Mouse (Mus musculus) neural tube, embryonic 12.5 days (tissue): ENCODE data around the gene Gm5142. TPM values are rescaled to one million over a fixed set of nuclear protein-coding genes. Genes with fewer than 3 reads are reported as not detected.
A peak's percentile ranks its signal among the peaks of the same experiment; 100 is the strongest.

Experiments used
- ATAC-seq: fragments of 200-750 bp; cut with Nextera tagmentation; 2 replicates; pipeline ENCODE4 v1.8.0; 2017; ENCODE audit warnings: low read depth, mild to moderate bottlenecking, moderate TSS enrichment, moderate library complexity; ENCODE audit not compliant: low FRiP score
- H3K27ac ChIP-seq: fragments of 300-500 bp; sonication (generic); 2 replicates; pipeline ENCODE4 v1.5.1; 2016
- H3K27me3 ChIP-seq: fragments of 300-500 bp; sonication (generic); replicated peaks from 2 replicates; pipeline ENCODE4 v1.6.1; 2016; ENCODE audit warnings: mild to moderate bottlenecking
- H3K36me3 ChIP-seq: fragments of 300-500 bp; sonication (generic); 2 replicates; pipeline ENCODE4 v1.6.1; 2016; ENCODE audit warnings: mild to moderate bottlenecking
- H3K4me1 ChIP-seq: fragments of 300-500 bp; sonication (generic); 2 replicates; pipeline ENCODE4 v1.6.1; 2016
- H3K4me2 ChIP-seq: fragments of 300-500 bp; sonication (generic); replicated peaks from 2 replicates; pipeline ENCODE4 v1.6.1; 2016; ENCODE audit warnings: mild to moderate bottlenecking
- H3K4me3 ChIP-seq: fragments of 300-500 bp; sonication (generic); 2 replicates; pipeline ENCODE4 v1.5.1; 2016
- H3K9ac ChIP-seq: fragments of 300-500 bp; sonication (generic); 2 replicates; pipeline ENCODE4 v1.6.1; 2016; ENCODE audit warnings: mild to moderate bottlenecking
- H3K9me3 ChIP-seq: fragments of 300-500 bp; sonication (generic); 2 replicates; pipeline ENCODE4 v1.6.1; 2016; ENCODE audit warnings: mild to moderate bottlenecking
- WGBS: fragments of 180-500 bp; shearing (Covaris S2); methylation state at CpG from one replicate; pipeline ENCODE4 v1.1.7; 2016; 5-methylcytosine and 5-hydroxymethylcytosine counted together
- polyA plus RNA-seq: library from polyadenylated mRNA; unstranded; fragments of >200 nt; fragmentation: Nextera tagmentation; extraction: Ambion mirVana; gene quantifications from 2 replicates; pipeline ENCODE4 v1.2.1, GENCODE M21; 2016

The Gm5142 gene
- not detected in 2 replicates for polyA plus RNA-seq

DNA sequence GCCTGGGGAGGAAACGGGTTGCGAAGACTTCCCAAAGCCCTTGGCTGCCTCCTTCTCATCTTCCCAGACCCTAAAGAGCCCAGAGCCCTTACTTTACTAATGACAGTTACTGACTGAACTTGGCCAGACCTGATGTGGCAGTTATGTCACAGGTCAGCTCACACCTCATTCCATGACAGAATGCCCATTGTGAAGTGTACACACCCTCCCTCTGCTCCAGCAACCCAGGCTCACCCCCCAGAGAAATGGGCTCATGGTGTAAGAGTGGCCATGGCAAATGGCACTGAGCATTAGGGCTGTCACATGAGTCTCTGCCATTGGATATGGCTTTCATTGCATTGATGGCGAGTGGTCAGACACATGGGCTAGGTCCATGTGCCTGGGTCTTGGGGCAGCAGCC, at the start of gene Gm5142:
Gene Gm5142, minus strand, starts transcription at position 101 of the 400 bp plus-strand sequence.
- Histone ChIP-seq H3K9ac (no peak within 1 kb of the TSS), H3K4me2 (no peak within 1 kb of the TSS), H3K4me1 (no peaks in the 10 kb centered on the region), H3K27ac (no peak within 1 kb of the TSS), H3K9me3 (no peaks in the 10 kb centered on the region), H3K27me3 (no peaks in the 10 kb centered on the region), H3K36me3 (no peaks in the 10 kb centered on the region), H3K4me3 (no peak within 1 kb of the TSS)
- WGBS, result 92% methylated on average over 3 of the region's 3 CpGs
- ATAC-seq, result no peak

GRCm38 (mm10) chr14:59226240-59226639, 47.7 kb upstream of the Gm5142 start:
- Histone ChIP-seq H3K27me3 (no peaks in the 10 kb centered on the region), H3K9me3 (no peaks in the 10 kb centered on the region), H3K9ac (no peak overlapping the region), H3K4me3 (no peak overlapping the region), H3K27ac (no peak overlapping the region), H3K4me2 (no peak overlapping the region), H3K36me3 (peaks cover 83% of the 10 kb centered on the region), H3K4me1 (no peaks in the 10 kb centered on the region)
- WGBS, result 95% methylated on average over 11 of the region's 11 CpGs
- no peak for ATAC-seq

DNA sequence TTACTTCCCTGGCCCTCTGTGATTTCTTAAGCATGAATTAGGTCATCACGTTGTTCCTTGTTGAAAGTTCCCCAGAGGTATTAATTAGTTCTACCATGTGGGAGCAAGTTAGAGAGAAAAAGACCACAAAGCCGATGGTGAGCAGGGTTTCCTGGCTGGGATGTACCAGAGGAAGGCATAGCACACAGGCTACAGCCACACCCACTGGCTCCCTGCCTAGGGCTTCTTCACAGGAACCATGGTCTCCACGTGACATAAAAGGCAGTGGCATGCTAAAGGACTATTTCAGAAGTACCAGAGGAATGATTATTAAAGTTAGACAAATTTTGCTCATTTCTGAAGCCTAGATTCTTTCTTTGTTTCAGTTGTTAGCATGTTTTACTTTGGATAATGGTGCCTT, 40.7 kb upstream of the Gm5142 start:
- Histone ChIP-seq H3K9ac (no peak overlapping the region), H3K9me3 (no peaks in the 10 kb centered on the region), H3K4me3 (no peak overlapping the region), H3K27ac (no peak overlapping the region), H3K36me3 (peaks cover 75% of the 10 kb centered on the region), H3K27me3 (no peaks in the 10 kb centered on the region), H3K4me1 (no peaks in the 10 kb centered on the region), H3K4me2 (no peak overlapping the region)
- ATAC-seq, result no peak
- WGBS, result 92% methylated on average over 3 of the region's 3 CpGs

DNA sequence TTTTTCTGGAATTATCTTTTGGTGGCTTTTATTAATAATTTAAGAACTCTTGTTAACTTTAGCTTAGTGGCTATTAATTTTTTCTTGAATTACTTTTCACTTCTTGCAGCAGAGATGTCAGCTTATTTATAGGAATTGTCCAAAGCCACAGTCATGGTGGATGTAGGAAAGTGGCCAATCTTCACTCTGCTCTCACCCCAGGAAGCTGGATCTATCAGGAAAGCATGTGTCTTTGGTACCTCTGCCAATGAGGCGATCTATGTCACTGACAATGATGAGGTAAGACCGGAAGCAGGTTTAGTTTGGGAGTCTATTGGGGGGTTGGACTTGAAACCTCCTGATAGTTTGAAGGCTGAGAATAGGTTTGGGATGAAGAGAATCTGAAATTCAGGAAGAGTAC, 31.3 kb upstream of the Gm5142 start:
- Histone ChIP-seq H3K9ac (no peak overlapping the region), H3K4me1 (peaks cover 22% of the 10 kb centered on the region), H3K4me2 (no peak overlapping the region), H3K4me3 (no peak overlapping the region), H3K27ac (no peak overlapping the region), H3K9me3 (no peaks in the 10 kb centered on the region), H3K36me3 (peaks cover 16% of the 10 kb centered on the region), H3K27me3 (no peaks in the 10 kb centered on the region)
- WGBS, result 97% methylated on average over 2 of the region's 2 CpGs
- ATAC-seq, result no peak

DNA sequence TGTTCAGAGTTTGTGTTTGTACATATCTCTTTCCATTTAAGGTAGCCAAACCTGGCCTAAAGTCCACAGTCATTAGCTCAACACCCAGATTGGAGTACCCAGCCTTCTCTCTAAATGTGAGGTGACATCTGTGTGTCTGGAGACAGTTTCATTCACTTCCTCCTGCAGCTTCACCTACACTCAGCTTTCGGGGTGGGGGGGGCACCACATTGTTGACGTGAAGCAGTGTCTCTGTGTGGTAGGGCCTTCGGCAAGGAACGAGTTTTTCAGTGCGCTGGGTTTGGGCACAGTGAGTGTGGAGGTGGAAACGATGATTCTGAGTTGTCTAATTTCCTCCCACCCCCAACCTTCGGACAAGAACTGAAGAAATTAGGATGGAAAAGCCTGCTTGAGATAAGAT, 30.5 kb upstream of the Gm5142 start:
- Histone ChIP-seq H3K9me3 (no peaks in the 10 kb centered on the region), H3K27me3 (no peaks in the 10 kb centered on the region), H3K4me2 (no peak overlapping the region), H3K27ac (no peak overlapping the region), H3K9ac (no peak overlapping the region), H3K4me1 (peaks cover 30% of the 10 kb centered on the region), H3K36me3 (peaks cover 9% of the 10 kb centered on the region), H3K4me3 (no peak overlapping the region)
- no peak for ATAC-seq
- WGBS, result 94% methylated on average over 7 of the region's 7 CpGs

DNA sequence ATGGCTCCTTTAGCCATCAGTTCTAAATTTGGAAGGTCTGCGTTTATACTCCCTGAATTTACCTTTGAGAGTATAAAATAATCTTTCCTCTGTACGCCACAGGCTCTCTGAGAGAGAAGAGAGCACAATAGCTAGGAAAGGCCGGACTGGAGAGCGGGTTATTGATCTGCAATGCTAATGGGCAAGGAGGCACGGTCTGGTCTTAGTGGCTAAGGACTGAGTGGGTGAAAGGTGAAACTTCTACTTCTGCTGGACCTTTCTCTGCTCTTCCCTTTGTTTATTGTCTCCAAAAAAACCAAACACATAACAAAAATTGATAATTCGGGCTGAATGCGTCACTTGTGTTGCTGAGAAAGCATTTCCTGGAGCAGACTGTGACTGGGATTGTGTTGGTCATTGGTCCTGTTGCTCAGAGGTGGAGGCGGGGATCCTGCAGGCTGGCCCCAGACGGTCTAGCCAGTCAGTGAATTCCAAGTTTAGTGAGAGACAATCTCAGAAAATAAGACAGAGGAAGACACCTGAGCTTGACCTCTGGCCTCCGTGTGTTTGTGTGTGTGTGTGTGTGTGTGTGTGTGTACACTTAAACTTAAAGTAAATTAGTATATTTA, 27.5 kb upstream of the Gm5142 start:
- Histone ChIP-seq H3K4me2 (peak overlapping the region; percentile 13), H3K27ac (no peak overlapping the region), H3K27me3 (no peaks in the 10 kb centered on the region), H3K9me3 (no peaks in the 10 kb centered on the region), H3K4me1 (peaks cover 40% of the 10 kb centered on the region), H3K4me3 (no peak overlapping the region), H3K9ac (no peak overlapping the region), H3K36me3 (no peaks in the 10 kb centered on the region)
- 37% methylated on average over 10 of the region's 10 CpGs for WGBS
- ATAC-seq, result no peak

- no peak overlapping the region for H3K4me3 ChIP-seq
- WGBS, result 20% methylated on average over 7 of the region's 7 CpGs
- H3K4me1 ChIP-seq, result peaks cover 43% of the 10 kb centered on the region
Measured at GRCm38 (mm10) chr14:59205461-59205860, 26.9 kb upstream of the Gm5142 start.

GRCm38 (mm10) chr14:59201604-59202215, 23.2 kb upstream of the Gm5142 start:
- Histone ChIP-seq H3K4me2 (peak overlapping the region; percentile 72), H3K4me3 (peak overlapping the region; percentile 79), H3K27ac (peak overlapping the region; percentile 97), H3K36me3 (no peaks in the 10 kb centered on the region), H3K27me3 (no peaks in the 10 kb centered on the region), H3K9me3 (no peaks in the 10 kb centered on the region), H3K9ac (peak overlapping the region; percentile 90), H3K4me1 (peaks cover 38% of the 10 kb centered on the region)
- WGBS, result 1% methylated on average over 21 of the region's 21 CpGs
- no peak for ATAC-seq

More at GRCm38 (mm10) chr14:59205461-59205860, 26.9 kb upstream of the Gm5142 start:
- Histone ChIP-seq H3K36me3 (no peaks in the 10 kb centered on the region), H3K9me3 (no peaks in the 10 kb centered on the region), H3K9ac (peak overlapping the region; percentile 42; the same call in 1 of the 2 replicates), H3K27me3 (no peaks in the 10 kb centered on the region), H3K27ac (no peak overlapping the region), H3K4me2 (peak overlapping the region; percentile 72)
- no peak for ATAC-seq

DNA sequence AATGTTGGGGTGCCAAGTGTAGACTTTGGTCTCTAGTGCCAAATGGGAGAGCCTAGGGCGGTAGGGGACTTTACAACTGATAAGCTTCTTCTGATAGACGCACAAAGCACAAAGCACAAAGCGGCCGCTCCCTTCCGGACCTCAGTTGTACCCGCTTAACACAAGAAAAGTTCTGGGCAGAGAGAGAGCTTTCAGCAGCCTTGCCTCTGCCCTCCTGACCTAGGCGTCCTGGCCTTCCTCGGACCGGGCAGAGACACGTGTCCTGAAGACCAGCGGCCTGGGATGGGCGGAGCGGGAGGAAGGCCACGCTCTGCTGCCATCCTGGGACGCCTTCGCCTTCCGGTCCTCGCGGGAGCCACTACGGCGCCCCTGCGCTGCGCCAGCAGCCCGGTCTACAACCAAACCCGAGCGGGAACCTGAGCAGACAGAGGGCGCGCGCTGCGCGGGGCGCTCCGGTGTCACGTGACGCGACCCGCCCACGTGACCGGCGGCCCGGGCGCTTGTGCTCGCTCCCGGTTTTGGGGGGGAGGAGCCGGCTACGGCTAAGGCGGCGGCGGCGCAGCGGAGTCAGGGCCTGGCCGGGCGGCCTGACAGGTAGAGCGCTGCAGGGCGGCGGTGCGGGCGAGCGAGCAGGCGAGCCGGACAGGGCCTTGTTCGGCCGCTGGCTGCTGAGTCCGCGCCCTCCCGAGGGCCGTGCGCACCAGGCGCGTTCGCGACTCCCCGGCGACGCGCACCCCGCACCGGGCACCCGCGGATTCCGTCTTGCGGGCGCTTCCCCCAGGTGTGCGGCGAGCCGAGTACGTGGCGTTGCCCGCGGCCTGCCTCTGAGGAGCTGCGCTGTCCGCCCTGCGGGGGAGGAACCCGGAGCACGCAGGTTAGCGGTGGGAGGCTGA, 22.4 kb upstream of the Gm5142 start, which contains the start of gene Rcbtb1:
Gene Rcbtb1, plus strand, starts transcription at position 499 of the 893 bp plus-strand sequence.
- Histone ChIP-seq H3K9ac (peak within 1 kb of the TSS; percentile 90), H3K9me3 (no peaks in the 10 kb centered on the region), H3K4me2 (peak within 1 kb of the TSS; percentile 72), H3K27me3 (no peaks in the 10 kb centered on the region), H3K4me1 (peaks cover 34% of the 10 kb centered on the region), H3K4me3 (peak within 1 kb of the TSS; percentile 79), H3K36me3 (no peaks in the 10 kb centered on the region), H3K27ac (peak within 1 kb of the TSS; percentile 97)
- under 1% methylated on average over 96 of the region's 96 CpGs for WGBS
- ATAC-seq, result peak; percentile 97

DNA sequence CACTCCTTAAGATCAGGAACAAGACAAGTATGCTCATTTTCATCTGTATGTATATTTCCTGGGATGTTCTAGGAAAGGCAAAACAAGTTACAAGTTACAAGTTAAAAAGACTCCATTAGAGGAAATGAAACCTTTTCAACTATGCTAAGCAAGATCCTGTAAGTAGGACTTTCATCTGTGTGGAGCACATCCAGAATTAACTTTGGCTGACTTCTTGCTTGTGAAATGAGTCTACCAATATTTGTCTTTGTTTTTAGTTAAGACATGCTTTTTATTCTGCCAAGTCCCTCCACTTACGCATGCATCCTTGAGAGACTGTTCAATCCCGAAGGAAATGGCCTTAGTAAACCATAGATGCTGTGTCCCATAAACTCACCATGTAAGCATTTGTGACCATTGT, 7.6 kb upstream of the Gm5142 start:
- no peaks in the 10 kb centered on the region for H3K36me3 ChIP-seq
- ATAC-seq, result no peak
- no peak overlapping the region for H3K9ac ChIP-seq
- H3K9me3 ChIP-seq, result no peaks in the 10 kb centered on the region
- H3K4me3 ChIP-seq, result no peak overlapping the region
- H3K4me2 ChIP-seq, result no peak overlapping the region
- 82% methylated on average over 2 of the region's 2 CpGs for WGBS
- no peak overlapping the region for H3K27ac ChIP-seq
- H3K27me3 ChIP-seq, result no peaks in the 10 kb centered on the region
- no peaks in the 10 kb centered on the region for H3K4me1 ChIP-seq

- ATAC-seq, result no peak
- Histone ChIP-seq H3K4me3 (no peak overlapping the region), H3K9me3 (no peaks in the 10 kb centered on the region), H3K27ac (no peak overlapping the region), H3K36me3 (no peaks in the 10 kb centered on the region), H3K4me1 (no peaks in the 10 kb centered on the region), H3K27me3 (no peaks in the 10 kb centered on the region), H3K4me2 (no peak overlapping the region), H3K9ac (no peak overlapping the region)
Measured at GRCm38 (mm10) chr14:59185514-59185913, 7.0 kb upstream of the Gm5142 start.

DNA sequence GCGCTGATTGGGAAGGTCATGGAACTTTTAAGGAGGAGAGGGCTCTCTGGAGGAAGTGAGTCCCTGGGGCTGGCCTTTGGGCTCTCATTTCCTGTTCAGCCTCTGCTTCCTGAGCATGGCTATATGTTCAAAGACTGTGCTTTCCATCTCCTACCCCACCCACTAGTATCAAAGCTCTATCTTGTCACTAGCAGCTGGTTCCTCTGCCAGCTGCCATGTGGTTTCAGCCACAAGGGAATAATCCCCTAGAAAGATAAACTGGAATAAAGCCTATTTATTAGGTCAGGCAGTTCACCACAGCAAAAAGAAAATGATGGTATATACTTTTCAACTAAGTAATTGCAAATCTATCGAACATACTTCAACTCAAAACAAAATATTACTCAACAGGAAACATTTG, 4.2 kb upstream of the Gm5142 start:
- Histone ChIP-seq H3K36me3 (no peaks in the 10 kb centered on the region), H3K9me3 (no peaks in the 10 kb centered on the region), H3K9ac (no peak overlapping the region), H3K27ac (no peak overlapping the region), H3K4me3 (no peak overlapping the region), H3K4me2 (no peak overlapping the region), H3K27me3 (no peaks in the 10 kb centered on the region), H3K4me1 (no peaks in the 10 kb centered on the region)
- WGBS, result 86% methylated on average over 2 of the region's 2 CpGs
- no peak for ATAC-seq
